Mouse (Mus musculus): ENCODE data around the gene Sult1e1.

Gene Sult1e1

DNA sequence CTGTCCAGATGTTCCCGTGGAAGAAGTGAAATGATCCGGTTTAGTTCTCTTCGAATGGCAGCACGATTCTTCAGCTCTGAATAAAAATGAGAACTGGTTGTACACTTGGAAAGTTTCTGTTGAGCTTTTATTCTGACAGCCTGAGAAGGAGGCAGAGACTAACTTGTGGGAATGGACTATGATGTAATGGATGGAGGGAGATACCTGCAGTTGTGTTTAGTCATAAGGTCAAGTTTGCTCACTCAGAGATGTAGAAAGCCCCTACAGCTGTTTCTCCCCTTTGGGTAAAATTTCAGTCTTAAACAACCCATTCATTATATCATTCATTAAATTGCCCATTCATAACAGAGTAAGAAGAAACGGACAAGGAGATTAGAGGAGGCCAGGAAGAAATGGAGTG is at the start of gene Sult1e1:
TSS of gene Sult1e1 (minus strand) at position 101 of the 400 bp plus-strand sequence.
- no peak for DNase-seq

DNA sequence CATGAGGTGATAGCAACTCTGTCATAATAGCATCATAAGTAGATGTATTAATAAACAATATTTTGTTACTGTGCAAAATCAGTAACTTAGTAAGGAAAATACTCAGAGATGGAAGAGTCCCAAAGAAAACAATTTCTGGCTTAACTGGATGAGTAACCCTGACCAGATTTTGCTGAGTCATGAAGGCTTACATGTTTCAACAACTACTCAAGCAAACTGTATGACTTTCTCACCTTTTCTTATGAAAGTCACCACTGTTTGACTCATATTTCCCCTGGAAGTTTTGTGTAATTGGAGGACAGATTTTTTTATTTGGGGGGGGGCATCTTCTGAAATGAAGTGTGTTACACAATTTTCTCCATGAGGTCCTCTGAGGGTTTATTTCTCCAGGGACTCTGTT is 31.3 kb upstream of the Sult1e1 start:
- no peak for DNase-seq

DNA sequence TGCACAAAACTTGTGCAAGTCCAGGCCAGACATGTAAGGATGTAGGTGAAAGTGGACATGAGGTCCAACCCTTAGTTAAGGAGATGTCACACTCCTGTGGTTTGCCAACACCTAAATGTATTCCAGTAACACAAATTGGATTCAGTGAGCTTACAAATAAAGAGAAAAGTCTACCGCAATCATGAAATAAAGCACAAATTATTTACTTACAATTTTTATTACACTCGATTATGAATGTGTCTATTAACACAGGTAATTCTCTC is 23.7 kb upstream of the Sult1e1 start:
- no peak for DNase-seq

DNA sequence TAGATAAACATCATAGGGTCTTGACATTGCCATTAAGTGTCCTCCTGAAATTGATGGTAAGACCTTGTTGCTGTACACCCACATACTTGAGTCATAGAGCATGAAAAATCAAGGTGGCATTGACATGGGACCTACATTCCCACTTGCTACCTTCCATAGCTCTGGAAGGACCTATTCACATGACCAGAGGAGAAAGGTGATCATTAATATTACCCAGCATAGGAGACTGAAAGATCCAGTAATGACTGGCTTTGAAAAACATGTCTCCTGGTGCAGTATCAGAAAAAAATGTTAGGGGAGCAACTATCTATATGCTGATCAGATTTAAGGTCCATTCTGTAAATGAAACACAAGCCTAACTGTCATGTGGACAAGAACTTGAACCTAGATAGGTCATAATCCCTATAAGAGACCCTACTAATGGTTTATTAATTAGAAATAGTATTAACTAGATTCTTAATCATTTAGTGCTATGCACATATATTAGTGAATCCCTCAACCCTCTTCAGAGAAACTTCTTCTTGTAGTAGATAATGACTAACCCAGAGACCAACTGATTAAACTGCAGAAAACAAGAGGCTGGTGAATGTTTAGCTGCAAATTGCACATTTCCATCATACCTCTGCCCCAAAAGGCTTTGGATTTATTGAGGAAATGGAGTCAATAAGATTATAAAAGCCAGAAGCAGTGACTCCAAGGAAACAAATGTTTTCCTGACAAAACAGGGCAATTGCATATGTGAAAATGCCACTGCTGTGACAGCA is 23.2 kb upstream of the Sult1e1 start:
- DNase-seq, result no peak

DNA sequence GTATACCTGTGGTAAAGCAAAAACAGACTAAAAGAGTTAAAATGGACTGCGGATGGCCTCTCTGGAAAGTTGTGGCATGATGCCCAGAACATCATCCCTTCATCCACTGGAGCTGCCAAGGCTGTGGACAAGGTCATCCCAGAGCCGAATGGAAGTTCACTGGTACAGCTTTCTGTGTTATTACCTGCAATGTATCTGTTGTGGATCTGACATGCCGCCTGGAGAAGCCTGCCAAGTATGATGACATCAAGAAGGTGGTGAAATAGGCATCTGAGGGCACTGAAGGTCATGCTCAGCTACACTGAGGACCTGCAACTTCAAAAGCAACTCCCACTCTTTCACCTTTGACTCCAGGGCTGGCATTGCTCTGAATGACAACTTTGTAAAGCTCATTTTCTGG is 9.6 kb upstream of the Sult1e1 start:
- DNase-seq, result no peak

DNA sequence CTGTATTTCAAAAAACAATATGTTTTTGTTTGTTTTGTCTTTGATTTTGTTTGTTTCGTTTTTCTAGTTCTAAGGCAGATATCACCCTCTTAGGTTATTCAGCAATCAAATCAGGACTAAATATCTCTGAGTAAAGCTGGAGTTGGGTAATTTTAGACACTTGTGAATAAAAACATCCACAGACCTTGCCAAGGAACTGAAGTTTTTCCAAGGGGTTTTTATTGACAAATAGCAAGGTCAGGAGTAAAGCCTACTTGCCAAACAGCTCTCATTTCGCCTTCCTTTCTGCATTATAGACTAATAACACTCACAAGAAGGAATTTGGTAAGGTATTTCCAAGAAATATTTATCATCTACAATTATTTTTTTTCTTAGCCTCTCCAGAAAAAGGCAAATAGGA is 6.5 kb upstream of the Sult1e1 start:
- DNase-seq, result no peak

DNA sequence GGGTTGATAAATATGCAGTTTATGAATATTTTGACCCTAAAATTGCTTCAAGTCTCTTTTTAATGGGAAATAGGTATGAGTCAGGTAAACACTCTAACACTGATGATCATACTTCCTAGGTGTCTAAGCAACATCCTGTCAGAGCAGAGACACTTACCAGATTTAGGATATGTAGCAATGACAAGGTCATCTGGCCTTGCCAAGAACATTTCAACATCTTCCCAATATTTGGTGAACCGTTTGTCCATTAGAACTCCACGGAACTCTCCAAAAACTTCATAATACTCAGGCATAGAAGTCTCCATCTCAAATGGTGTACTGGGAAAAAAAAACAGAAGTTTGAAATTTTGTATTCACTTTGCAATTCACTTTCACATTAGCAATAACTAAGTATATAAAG is 1.5 kb downstream of the Sult1e1 start:
- no peak for DNase-seq

DNA sequence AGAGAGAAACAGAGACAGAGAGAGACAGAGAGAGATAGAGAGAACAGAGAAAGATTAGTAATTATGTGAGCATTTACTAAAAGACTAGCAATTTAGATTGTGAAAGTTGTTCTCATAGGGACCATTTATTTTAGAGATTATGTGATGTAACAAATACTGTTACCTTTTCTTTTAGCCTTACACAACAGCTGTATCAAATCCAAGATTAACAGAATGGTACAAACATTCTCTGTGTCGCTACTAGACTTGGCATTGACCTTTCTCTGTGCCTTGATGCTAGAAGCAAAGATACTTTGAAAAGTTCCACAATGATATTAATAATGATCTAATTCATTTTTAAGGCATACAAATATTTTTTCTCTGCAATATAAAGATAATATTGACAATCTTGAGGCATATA is 11.0 kb downstream of the Sult1e1 start:
- no peak for DNase-seq

DNA sequence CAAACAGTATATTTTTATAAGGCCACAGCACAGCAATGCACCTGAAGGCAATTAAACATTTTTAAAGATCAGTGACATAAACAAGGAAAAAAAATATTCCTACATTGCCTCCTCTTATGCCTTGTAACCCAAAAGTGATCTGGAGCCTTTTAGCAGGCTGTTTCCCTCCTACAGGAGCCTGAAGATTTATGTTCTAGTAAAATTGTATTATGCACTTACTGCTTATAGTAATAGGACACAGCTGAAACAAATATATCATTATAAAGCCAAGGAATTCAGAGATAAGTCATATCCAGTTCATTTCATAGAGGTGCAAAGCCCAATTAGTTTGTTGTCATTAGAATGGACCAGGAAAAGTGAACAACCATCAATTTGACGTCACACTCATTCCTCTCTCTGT is 17.2 kb downstream of the Sult1e1 start:
- no peak for DNase-seq

DNA sequence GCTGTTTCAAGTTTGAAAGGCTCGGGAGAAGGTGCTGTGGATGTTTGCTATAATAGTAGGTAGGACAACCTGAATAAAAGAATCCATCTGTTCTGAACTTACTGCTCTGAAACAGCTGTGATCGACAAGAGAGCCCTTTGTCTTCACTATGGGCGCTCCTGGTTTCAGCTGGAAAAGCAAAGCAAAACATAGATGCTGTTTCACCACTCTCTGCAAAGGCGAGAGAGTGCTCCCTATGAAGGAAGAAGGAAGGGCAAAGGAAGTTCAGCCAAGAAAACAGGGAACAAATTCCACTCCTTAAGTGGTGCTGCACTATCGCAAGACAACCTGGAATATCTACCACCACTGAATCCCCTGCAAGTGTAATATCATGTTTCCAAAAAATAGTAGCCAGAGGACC is 17.9 kb downstream of the Sult1e1 start:
- no peak for DNase-seq

DNA sequence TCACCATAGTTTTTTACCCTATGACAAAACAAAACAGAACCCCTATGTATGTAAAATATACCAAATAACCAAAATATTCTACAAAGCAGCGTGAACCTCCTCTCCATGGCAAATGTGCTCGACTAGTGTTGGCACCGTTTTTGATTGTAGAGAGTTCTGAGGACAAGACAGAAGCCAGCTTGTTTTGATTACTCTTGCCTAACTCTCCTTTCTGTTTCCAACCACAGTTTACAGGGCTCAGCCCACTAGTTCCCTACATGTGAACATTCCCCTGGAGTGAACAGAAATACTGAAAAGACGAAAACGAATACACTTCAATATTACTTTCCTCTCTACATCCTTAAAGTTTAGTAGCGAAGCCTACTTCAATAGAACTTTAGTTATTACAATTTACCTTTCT is 18.6 kb downstream of the Sult1e1 start:
- DNase-seq, result no peak

DNA sequence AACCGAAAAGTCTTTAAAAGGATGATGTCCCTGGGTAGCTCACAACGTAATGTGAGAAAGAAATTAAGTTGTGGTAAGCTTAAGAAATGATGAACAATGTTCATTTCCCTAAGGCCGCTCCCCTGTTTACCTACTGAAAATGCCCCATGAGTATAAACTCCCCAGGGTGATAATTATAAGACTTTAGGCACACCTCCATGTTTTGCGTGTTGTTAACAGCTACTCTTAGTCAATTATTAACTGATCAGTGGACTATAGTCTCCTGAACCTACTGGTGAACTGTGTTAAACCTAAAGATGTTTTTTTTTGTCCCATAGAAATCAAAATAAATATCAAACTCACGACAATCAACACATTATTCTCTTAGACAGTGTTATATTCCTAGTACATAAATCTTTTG is 22.5 kb downstream of the Sult1e1 start, which contains the start of gene Sult1d1:
TSS of gene Sult1d1 (minus strand) at position 183 of the 400 bp plus-strand sequence.
- no peak for DNase-seq

DNA sequence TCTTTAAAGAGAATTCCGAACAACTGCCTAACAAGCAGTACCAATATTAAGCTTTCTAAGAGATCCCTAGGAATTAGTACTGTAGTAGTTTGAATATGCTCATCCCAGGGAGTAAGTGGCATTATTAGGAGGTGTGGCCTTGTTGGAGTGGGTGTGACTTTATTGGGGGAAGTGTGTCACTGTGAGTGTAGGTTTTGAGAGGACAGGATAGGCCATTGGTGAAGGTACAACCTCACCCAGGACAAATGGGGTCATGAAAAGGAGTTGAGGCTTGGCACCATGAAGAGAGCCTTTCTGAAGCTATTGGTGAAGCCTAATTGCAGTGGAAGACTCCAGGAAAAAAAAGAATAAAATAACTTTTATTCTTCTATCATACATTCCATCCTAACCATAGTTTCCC is 24.1 kb downstream of the Sult1e1 start:
- DNase-seq, result no peak

DNA sequence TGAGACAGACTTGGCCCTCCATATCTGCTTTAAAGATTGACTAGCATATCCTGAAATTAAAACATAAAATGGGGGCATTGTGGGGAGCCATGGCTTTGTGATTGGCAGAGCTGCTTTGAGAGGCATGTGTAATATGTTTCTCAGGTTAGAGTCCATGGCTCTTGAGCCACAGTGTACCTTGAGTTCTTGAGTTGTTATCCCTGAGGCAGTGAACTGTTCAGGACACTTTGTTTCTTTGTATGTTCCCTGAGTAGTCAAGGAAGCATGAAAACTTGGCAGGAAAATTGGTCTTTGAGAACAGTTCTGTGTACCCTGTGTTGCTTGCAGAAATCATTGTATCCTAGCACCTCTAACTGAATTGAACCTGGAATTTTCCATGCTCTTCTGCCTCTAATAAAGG is 28.4 kb downstream of the Sult1e1 start:
- DNase-seq, result no peak

DNA sequence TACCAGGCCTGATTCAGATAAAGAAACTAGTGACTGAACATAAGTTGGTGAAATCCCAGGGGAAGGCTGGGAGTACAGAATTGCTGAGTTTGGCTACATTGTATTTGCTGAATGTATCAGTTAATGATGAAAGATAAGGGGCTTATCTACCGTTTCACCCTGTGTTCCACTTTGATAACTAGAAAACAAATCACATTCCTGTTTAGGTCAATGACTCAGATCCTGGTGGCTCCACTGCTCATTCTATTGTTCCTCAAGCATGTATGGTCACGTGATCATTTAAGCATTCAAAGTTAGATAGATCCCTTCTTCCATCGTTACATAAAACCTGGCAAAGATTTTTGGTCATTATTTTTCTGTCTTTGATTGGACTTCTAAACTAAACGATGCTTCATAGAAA is 28.9 kb downstream of the Sult1e1 start:
- no peak for DNase-seq

DNA sequence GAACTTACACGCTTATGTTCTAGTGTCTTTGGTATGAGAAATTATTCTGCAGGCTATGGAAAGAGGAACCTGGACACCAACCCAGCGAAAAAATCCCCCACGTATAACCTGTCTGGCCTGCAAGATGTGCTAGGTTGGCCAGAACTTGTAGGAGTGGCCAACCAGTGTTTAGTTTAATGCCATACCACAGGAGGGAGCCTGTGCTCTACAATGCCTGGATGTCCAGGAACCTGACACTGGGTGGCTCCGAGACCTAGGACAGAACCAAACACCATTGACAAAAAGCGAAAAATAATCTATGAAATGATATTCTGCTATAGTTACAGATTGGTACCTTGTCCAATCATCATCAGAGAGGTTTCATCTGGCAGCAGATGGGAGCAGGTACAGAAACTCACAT is 31.2 kb downstream of the Sult1e1 start:
- no peak for DNase-seq

DNA sequence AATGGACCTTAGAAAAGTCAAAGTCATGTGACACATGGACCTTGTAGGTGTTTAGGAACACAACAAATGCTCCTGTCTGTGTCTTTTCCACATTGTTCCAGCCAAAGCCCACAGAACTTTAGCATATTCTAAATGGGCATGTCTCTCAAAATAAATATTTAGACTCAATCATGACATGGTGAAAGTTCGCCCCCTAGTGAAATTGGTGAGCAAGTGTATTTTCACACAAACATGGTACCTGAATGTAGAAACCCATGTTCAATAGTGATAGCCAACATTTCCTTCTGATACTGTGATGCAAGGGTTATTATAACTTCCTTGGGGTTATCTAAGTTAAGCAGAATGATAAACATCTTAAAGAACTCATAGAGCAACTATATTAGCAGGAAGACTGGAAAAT is 40.5 kb downstream of the Sult1e1 start:
- no peak for DNase-seq

DNA sequence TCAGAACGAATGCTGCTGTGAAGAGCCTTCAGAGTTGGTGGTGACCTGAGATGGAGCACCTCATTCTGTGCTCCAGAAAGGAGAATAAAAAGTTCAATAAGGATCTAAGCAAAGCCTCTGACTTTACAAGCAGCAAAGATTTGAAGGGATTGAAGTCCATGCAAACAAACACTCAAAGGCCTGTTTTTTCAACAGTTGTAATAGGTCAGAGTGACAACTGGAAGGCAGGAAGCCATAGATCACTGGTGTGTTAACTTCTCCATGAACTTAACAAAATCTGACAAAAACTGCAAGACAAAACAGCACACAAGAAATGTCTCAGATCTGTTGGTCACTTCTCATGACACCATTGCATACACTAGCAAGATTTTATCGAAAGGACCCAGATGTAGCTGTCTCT is 53.3 kb downstream of the Sult1e1 start, which contains the start of gene Sult1b1:
TSS of gene Sult1b1 (minus strand) at position 85 of the 400 bp plus-strand sequence.
- DNase-seq, result no peak

DNA sequence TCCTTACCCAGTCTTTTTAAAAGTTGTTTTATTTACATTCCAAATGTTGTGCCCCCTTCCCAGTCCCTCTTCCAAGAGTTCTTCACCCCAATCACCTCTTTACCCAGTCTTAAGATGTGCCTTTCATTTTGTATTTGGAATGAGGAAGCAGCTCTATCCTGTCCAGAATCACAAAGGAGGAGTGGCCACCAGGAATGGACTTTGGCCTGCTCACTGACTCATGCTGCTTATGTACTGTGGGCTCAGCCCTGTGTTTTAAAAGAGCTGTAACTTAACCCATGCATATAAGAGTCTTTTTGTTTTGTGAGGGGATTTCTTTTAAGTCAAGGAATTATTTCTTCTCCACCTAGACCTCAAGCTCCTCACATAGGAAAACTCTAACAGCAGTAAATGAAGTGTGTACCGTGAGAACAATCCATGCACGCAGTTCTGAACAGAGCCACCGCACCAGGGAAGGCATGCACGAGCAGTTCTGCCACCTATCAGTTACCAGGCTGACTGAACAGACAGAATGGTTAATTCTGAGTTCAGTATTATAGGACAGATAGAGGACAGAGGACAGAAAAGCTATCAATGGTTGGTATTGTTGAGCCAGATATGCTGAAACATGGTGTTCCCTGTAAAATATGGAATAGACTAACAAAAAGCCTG is 55.3 kb downstream of the Sult1e1 start:
- DNase-seq, result no peak

DNA sequence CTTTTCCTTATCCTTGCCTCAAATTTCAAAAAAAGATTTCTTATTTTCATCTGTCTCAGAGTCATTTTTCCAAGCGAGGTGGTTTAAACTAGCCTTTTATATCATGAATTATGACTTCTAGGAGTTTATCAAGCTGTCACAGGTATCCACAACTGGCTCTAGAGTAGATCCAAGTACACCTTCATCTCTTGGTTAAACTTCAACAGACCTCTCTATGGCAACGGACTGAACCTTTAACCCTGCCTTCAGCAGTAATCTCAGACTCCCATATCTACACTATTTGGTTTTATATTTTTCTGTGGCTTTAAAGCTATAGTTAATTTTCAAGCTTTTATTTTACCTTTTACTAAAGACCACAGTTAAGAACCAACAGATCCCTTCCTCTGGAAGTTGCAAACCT is 59.1 kb downstream of the Sult1e1 start:
- no peak for DNase-seq
